Mouse (Mus musculus): Measurements from ENCODE around the gene Gm13276.
"Not testable (repeated sequence)": the region's sequence is repeated elsewhere in the genome, so short reads cannot be mapped to it uniquely, and the experiment has no call there.

DNA sequence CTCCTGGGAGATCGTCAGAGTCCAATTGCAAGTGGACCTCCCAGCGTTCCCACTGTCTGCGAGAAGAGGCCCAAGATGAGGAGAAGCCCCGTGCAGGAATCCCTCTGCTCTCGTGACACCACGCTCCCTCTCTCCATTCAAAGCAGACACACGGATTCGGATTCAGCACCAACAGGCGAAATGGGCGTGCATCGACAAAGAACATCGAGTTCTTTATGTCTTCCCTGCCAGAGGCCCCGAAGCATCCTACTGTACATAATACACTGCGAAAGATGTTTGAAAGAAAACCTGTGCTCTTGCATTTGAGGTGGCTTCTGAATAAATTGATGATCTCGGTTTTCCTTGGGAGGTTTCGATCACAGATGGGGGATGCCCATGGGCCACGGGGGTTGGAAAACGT lies 5.2 kb upstream of the Gm13276 start:
- TF ChIP-seq USF1 (IDR thresholded peaks at IDR 0.05; ENCODE audit: low read depth); POLR2A (IDR thresholded peaks at IDR 0.05; ENCODE audit: insufficient read length, low read depth); POLR2AphosphoS2 (IDR thresholded peaks at IDR 0.05; ENCODE audit: insufficient read length, low read depth); MAX (IDR thresholded peaks at IDR 0.05; ENCODE audit: low read depth); CEBPB (IDR thresholded peaks at IDR 0.05; ENCODE audit: insufficient read depth, poor library complexity, severe bottlenecking); MYOD1 (IDR thresholded peaks at IDR 0.05; ENCODE audit: control insufficient read depth in 1 of 3, insufficient read length in 2 of 3, low read depth in 2 of 3): not testable (repeated sequence)

All from myocyte (in vitro differentiated cells).